Mouse (Mus musculus) embryo, embryonic 10 days (tissue): ENCODE results near the gene Nid1.
A peak's percentile ranks its signal among the peaks of the same experiment; 100 is the strongest.
"Not testable (repeated sequence)": the region's sequence is repeated elsewhere in the genome, so short reads cannot be mapped to it uniquely, and the experiment has no call there.

ENCODE experiments used
- DNase-seq: peaks from one replicate; pipeline ENCODE4 v3.0.0-alpha.2; 2015; ENCODE audit warnings: low spot score

Nid1 gene

GRCm38 (mm10) chr13:13454249-13454648, 16.9 kb downstream of the Nid1 start:
- DNase-seq = not testable (repeated sequence)

- DNase-seq = not testable (repeated sequence)
Measured at GRCm38 (mm10) chr13:13455632-13456492, 18.5 kb downstream of the Nid1 start.

GRCm38 (mm10) chr13:13458138-13458737, 20.9 kb downstream of the Nid1 start:
- DNase-seq = no peak

GRCm38 (mm10) chr13:13460521-13461138, 23.3 kb downstream of the Nid1 start:
- no peak for DNase-seq

GRCm38 (mm10) chr13:13461446-13462192, 24.3 kb downstream of the Nid1 start:
- no peak for DNase-seq

GRCm38 (mm10) chr13:13463949-13464348, 26.6 kb downstream of the Nid1 start:
- no peak for DNase-seq

GRCm38 (mm10) chr13:13467249-13467648, 29.9 kb downstream of the Nid1 start:
- DNase-seq = not testable (repeated sequence)

- DNase-seq = no peak
Measured at GRCm38 (mm10) chr13:13468513-13468912, 31.2 kb downstream of the Nid1 start.

- no peak for DNase-seq
Measured at GRCm38 (mm10) chr13:13471334-13471757, 34.0 kb downstream of the Nid1 start.

- not testable (repeated sequence) for DNase-seq
Measured at GRCm38 (mm10) chr13:13474464-13474863, 37.1 kb downstream of the Nid1 start.

- no peak for DNase-seq
Measured at GRCm38 (mm10) chr13:13474991-13475390, 37.6 kb downstream of the Nid1 start.

GRCm38 (mm10) chr13:13476568-13476967, 39.2 kb downstream of the Nid1 start:
- no peak for DNase-seq

GRCm38 (mm10) chr13:13477046-13477445, 39.7 kb downstream of the Nid1 start:
- DNase-seq = no peak

GRCm38 (mm10) chr13:13479986-13480385, 42.6 kb downstream of the Nid1 start:
- DNase-seq = no peak

GRCm38 (mm10) chr13:13481033-13481432, 43.7 kb downstream of the Nid1 start:
- DNase-seq = peak; percentile 39

- peak; percentile 26 for DNase-seq
Measured at GRCm38 (mm10) chr13:13481875-13482674, 44.7 kb downstream of the Nid1 start.

GRCm38 (mm10) chr13:13484351-13484751, 47.0 kb downstream of the Nid1 start:
- peak; percentile 65 for DNase-seq

GRCm38 (mm10) chr13:13484883-13485282, 47.5 kb downstream of the Nid1 start:
- DNase-seq = no peak

- no peak for DNase-seq
Measured at GRCm38 (mm10) chr13:13485682-13486081, 48.3 kb downstream of the Nid1 start.

GRCm38 (mm10) chr13:13487851-13488250, 50.5 kb downstream of the Nid1 start:
- no peak for DNase-seq

- no peak for DNase-seq
Measured at GRCm38 (mm10) chr13:13489861-13490260, 52.5 kb downstream of the Nid1 start.
